Mouse (Mus musculus) kidney, adult 2 months (tissue): Measurements from ENCODE around the gene Snta1.

ENCODE experiments used
- CTCF ChIP-seq: fragments of 200-500 bp; conservative IDR thresholded peaks from 2 replicates; pipeline ENCODE4 v1.5.1; 2011; ENCODE audit warnings: low read depth, mild to moderate bottlenecking, control low read depth, low read length, moderate library complexity, mixed read lengths; ENCODE audit not compliant: insufficient read depth, insufficient read length
- POLR2A ChIP-seq: fragments of 200-500 bp; IDR thresholded peaks from one replicate; pipeline ENCODE4 v1.6.1; 2011; ENCODE audit warnings: low read depth, low read length, control low read depth

DNA sequence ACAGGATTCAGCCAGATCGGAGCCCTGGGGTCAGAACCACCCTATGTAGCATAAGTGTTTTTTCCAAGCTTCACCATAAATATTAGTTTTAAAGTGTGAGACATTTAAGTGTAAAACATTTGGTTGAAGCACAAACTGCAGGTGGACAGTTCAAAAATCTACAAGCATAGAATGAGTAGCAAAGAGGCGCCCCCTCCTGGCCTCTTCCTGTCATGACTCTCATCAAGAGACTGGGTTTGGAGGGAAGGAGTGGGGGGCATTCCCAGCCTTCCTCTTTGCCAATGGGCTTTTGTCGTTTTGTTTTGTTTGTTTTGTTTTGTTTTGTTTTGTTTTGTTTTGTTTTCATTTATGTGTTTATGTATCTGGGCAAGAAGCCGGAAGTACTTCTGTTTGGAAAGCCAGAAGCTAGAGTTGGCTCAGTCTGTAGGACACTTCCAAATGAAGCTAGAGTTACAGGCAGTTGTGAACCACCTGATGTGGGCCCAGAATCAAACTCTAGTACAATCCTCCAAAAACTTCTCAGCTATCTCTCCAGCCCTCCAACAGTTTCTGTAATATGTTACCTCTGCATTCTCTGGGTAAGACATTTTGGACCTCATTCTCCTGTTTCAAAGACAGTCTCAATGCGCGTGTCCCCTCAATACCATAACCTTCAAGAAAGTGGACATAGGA, 33.8 kb downstream of the Snta1 start:
- TF ChIP-seq POLR2A (no peak), CTCF (peak; percentile 59)
